Mouse (Mus musculus): Measurements from ENCODE around the gene Gm10717.
"Not testable (repeated sequence)": the region's sequence is repeated elsewhere in the genome, so short reads cannot be mapped to it uniquely, and the experiment has no call there.

Gm10717 gene

DNA sequence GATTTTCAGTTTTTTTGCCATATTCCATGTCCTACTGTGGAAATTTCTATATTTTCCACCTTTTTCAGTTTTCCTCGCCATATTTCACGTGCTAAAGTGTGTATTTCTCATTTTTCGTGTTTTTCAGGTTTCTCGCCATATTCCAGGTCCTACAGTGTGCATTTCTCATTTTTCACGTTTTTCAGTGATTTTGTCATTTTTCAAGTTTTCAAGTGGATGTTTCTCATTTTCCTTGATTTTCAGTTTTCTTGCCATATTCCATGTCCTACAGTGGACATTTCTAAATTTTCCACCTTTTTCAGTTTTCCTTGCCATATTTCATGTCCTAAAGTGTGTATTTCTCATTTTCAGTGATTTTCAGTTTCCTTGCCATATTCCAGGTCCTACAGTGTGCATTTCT is 919 bp downstream of the Gm10717 start:
- DNase-seq = not testable (repeated sequence)

- not testable (repeated sequence) for DNase-seq
Observed at GRCm38 (mm10) chr9:3026741-3027140, 1.5 kb downstream of the Gm10717 start.

DNA sequence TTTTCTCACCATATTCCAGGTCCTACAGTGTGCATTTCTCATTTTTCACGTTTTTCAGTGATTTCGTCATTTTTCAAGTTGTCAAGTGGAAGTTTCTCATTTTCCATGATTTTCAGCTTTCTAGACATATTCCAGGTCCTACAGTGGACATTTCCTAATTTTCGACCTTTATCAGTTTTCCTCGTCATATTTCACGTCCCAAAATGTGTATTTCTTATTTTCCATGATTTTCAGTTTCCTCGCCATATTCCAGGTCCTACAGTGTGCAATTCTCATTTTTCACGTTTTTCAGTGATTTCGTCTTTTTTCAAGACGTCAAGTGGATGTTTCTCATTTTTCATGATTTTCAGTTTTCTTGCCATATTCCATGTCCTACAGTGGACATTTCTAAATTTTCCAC is 2.0 kb downstream of the Gm10717 start:
- not testable (repeated sequence) for DNase-seq

- peak; percentile 22 for DNase-seq
Observed at GRCm38 (mm10) chr9:3029276-3030000, 4.2 kb downstream of the Gm10717 start.

DNA sequence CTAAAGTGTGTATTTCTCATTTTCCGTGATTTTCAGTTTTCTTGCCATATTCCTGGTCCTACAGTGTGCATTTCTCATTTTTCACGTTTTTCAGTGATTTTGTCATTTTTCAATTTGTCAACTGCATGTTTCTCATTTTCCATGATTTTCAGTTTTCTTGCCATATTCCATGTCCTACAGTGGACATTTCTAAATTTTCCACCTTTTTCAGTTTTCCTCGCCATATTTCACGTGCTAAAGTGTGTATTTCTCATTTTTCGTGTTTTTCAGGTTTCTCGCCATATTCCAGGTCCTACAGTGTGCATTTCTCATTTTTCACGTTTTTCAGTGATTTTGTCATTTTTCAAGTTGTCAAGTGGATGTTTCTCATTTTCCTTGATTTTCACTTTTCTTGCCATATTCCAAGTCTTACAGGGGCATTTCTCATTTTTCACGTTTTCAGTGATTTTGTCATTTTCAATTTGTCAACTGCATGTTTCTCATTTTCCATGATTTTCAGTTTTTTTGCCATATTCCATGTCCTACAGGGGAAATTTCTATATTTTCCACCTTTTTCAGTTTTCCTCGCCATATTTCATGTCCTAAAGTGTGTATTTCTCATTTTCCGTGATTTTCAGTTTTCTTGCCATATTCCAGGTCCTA is 5.6 kb downstream of the Gm10717 start:
- DNase-seq = not testable (repeated sequence)

GRCm38 (mm10) chr9:3034299-3034698 is 9.1 kb downstream of the Gm10717 start, which contains the start of gene Gm17535:
Gene Gm17535, plus strand, starts transcription at chr9:3034599.
- DNase-seq = not testable (repeated sequence)

GRCm38 (mm10) chr9:3036577-3036976 is 11.4 kb downstream of the Gm10717 start, which contains the start of gene Gm10715:
Gene Gm10715, plus strand, starts transcription at chr9:3036877.
- DNase-seq = not testable (repeated sequence)

DNA sequence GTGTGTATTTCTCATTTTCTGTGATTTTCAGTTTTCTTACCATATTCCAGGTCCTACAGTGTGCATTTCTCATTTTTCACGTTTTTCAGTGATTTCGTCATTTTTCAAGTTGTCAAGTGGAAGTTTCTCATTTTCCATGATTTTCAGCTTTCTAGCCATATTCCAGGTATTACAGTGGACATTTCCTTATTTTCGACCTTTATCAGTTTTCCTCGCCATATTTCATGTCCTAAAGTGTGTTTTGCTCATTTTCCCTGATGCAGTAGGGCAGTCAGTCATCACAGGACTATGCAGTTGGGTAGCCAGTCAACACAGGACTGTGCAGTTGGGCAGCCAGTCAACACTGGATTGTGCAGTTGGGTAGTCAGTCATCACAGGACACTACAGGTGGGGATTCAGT is 12.9 kb downstream of the Gm10717 start:
- not testable (repeated sequence) for DNase-seq

All from kidney, adult 9 months (tissue).